Mouse (Mus musculus): ENCODE measurements at regions not wholly inside any gene's neighbourhood (a gene's known extent, or its start where the extent isn't known, plus 50 kb on each side); places are given as distances from the start of the nearest gene placed in this dataset.

GRCm38 (mm10) chr4:24154418-24154817, 341.8 kb upstream of the Mms22l start:
- peak; percentile 25 to 88 for DNase-seq (ENCODE audit: extremely low spot score in 1 of 2, low spot score in 1 of 2)

- DNase-seq (ENCODE audit: extremely low spot score in 1 of 2, low spot score in 1 of 2), result no peak
These were observed 322.5 kb upstream of the Mms22l start for GRCm38 (mm10) chr4:24173750-24174149.

GRCm38 (mm10) chr4:24213262-24214036, 282.8 kb upstream of the Mms22l start:
- peak; percentile 27 to 35 for DNase-seq (ENCODE audit: extremely low spot score in 1 of 2, low spot score in 1 of 2)

DNA sequence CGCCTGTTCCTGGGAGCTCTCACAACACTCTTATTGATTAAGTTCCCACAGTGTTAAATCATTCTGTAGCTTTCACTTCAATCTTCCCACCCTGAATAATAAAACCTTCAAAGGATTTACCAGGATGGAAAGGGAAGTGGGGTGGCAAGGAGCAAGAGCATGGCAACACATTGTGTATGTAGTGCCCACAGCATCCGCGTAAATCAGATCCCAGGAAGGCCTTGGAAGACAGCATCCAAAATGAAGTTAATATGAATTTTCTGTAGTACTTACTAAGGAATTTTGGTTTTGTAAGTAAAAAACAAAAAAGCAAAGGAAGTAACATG, 282.3 kb upstream of the Mms22l start:
- no peak for DNase-seq (ENCODE audit: extremely low spot score in 1 of 2, low spot score in 1 of 2)

- no peak for DNase-seq (ENCODE audit: extremely low spot score in 1 of 2, low spot score in 1 of 2)
These were observed 277.8 kb upstream of the Mms22l start for GRCm38 (mm10) chr4:24218383-24218934.

GRCm38 (mm10) chr4:24219074-24219497, 277.2 kb upstream of the Mms22l start:
- no peak for DNase-seq (ENCODE audit: extremely low spot score in 1 of 2, low spot score in 1 of 2)

DNA sequence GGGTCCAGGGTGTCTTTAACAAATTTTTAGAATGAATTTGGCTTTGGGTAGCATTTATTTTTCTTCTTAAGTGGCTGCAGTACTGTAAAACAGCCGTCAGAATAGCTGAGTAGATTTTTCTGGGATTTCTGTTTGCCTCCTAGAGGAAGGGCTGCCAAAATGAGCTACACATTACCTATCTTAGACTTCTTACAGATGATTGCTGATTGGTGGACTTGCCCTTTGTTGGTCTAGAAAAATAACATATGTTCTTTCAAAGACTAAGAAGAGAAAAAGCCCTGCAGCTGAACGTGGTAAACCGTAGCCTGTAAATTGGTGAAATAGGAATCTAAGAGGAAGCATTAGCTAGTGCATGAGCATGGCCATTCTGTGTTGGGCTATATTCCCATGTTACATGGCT, 276.7 kb upstream of the Mms22l start:
- no peak for DNase-seq (ENCODE audit: extremely low spot score in 1 of 2, low spot score in 1 of 2)

DNA sequence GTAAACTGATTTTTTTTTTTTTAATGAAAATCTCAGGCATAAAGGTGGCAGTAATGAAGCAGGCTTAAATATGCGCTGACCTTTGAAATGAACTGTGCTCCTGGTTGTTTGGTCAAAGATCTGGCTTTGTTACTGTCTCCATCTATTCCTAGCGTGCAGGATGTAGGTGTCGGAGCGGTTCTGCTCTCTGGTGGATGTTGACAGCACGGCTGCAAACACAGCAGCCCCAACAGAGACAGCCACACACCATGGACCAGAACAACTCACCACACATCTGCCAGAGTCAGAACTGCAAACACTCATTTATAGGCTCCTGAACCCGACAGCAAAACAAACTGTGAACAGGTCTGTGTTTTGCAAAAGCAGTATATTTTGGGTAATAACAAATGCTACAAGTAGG, 251.1 kb upstream of the Mms22l start:
- peak in 1 of 2 experiments; percentile 45 for DNase-seq (ENCODE audit: extremely low spot score in 1 of 2, low spot score in 1 of 2)

DNA sequence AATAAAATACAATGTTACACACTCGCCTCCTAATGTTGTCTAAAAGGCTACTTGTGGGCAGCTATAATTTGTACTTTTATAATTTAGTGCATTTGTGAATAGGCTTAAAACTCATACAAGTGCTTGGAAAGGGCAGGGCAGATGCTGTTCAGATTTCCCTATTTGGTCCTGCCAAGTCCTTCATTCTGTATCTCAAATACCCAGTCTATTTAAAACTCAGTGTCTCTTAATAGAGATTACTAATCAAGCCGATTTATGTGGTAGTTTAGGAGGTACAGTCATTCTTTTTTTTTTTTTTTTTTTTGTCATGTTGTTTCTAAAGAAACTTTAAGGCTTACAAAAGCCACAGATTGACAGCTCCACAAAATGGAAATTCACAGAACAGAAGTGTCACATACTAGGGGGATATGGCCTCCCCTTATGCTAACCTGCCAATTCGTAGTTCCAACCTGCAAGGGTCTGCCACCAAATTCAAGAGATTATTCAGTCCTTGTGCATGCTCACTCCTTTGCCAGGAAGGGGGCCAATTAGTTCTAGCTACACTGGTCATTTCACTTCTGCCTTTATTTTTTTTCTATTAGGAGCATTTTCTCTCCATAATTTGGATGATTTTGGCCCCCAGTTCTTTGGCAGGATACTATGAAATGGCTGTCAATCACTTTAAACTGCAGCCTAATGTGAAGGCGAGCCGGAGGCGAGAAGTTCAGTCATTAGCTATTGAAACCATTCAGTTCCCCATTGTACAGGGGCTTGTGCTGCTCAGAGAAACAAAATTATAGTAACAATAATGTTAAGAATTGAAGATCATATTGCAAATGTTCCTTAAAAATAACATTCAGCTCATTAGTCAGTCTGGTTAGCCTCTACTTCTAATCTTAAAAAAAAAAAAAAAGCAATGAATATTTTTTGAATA, 247.9 kb upstream of the Mms22l start:
- DNase-seq (ENCODE audit: extremely low spot score in 1 of 2, low spot score in 1 of 2), result no peak

- peak in 1 of 2 experiments; percentile 78 for DNase-seq (ENCODE audit: extremely low spot score in 1 of 2, low spot score in 1 of 2)
These were observed 246.8 kb upstream of the Mms22l start for GRCm38 (mm10) chr4:24249243-24249970.

- DNase-seq (ENCODE audit: extremely low spot score in 1 of 2, low spot score in 1 of 2), result no peak
These were observed 218.1 kb upstream of the Mms22l start for GRCm38 (mm10) chr4:24278154-24278553.

Data from frontal cortex, adult 2 months (tissue).